Mouse (Mus musculus) heart, embryonic 16.5 days (tissue): ENCODE results near the gene Wdfy4. TPM values are rescaled to one million over a fixed set of nuclear protein-coding genes. Genes with fewer than 3 reads are reported as not detected.
A peak's percentile ranks its signal among the peaks of the same experiment; 100 is the strongest.

ENCODE experiments used
- ATAC-seq: fragments of 200-750 bp; cut with Nextera tagmentation; replicated peaks from 2 replicates; pipeline ENCODE4 v1.8.0; 2017; ENCODE audit warnings: moderate number of reproducible peaks; ENCODE audit not compliant: insufficient read depth, low FRiP score; ENCODE audit errors: extremely low read depth
- H3K27ac ChIP-seq: fragments of 300-500 bp; sonication (generic); 2 replicates; pipeline ENCODE4 v1.5.1; 2014; ENCODE audit warnings: mild to moderate bottlenecking, low read length, control low read depth, moderate library complexity
- H3K27me3 ChIP-seq: fragments of 300-500 bp; sonication (generic); 2 replicates; pipeline ENCODE4 v1.6.1; 2014; ENCODE audit warnings: low read length, mixed read lengths; ENCODE audit not compliant: control insufficient read depth, insufficient read depth
- H3K36me3 ChIP-seq: fragments of 300-500 bp; sonication (generic); 2 replicates; pipeline ENCODE4 v1.6.1; 2014; ENCODE audit not compliant: control insufficient read depth, insufficient read depth
- H3K4me1 ChIP-seq: fragments of 300-500 bp; sonication (generic); 2 replicates; pipeline ENCODE4 v1.6.1; 2014; ENCODE audit warnings: low read length, mixed read lengths; ENCODE audit not compliant: control insufficient read depth, insufficient read depth
- H3K4me2 ChIP-seq: fragments of 300-500 bp; sonication (generic); 2 replicates; pipeline ENCODE4 v1.6.1; 2014; ENCODE audit warnings: low read depth, mild to moderate bottlenecking, control low read depth, low read length
- H3K4me3 ChIP-seq: fragments of 300-500 bp; sonication (generic); 2 replicates; pipeline ENCODE4 v1.5.1; 2014; ENCODE audit warnings: mild to moderate bottlenecking, control low read depth, low read length
- H3K9ac ChIP-seq: fragments of 300-500 bp; sonication (generic); 2 replicates; pipeline ENCODE4 v1.6.1; 2014; ENCODE audit warnings: low read length, control low read depth
- H3K9me3 ChIP-seq: fragments of 300-500 bp; sonication (generic); replicated peaks from 2 replicates; pipeline ENCODE4 v1.6.1; 2016; ENCODE audit warnings: low read length; ENCODE audit not compliant: control insufficient read depth
- WGBS: fragments of 180-500 bp; shearing (Covaris S2); extraction: QIAGEN DNeasy Blood & Tissue Kit; methylation state at CpG from one replicate; pipeline ENCODE4 v1.1.7; 2014; 5-methylcytosine and 5-hydroxymethylcytosine counted together
- polyA plus RNA-seq: library from polyadenylated mRNA; unstranded; fragments of >200 nt; fragmentation: Nextera tagmentation; extraction: Ambion mirVana; gene quantifications from 2 replicates; pipeline ENCODE4 v1.2.1, GENCODE M21; 2015

Wdfy4 gene
- polyA plus RNA-seq, 1 experiment from 2014 or later: 1.2 TPM

GRCm38 (mm10) chr14:33045217-33045616, 140.1 kb downstream of the Wdfy4 start:
- Histone ChIP-seq H3K36me3 (no peaks in the 10 kb centered on the region), H3K9me3 (no peaks in the 10 kb centered on the region), H3K27me3 (no peaks in the 10 kb centered on the region), H3K4me1 (no peaks in the 10 kb centered on the region), H3K4me2 (no peak overlapping the region), H3K27ac (no peak overlapping the region), H3K4me3 (no peak overlapping the region), H3K9ac (no peak overlapping the region)
- ATAC-seq: no peak
- WGBS: 84% methylated on average over 3 of the region's 3 CpGs

GRCm38 (mm10) chr14:33036811-33037210, 148.5 kb downstream of the Wdfy4 start:
- WGBS: 33% methylated on average over 3 of the region's 3 CpGs
- no peak for ATAC-seq
- Histone ChIP-seq H3K4me1 (no peaks in the 10 kb centered on the region), H3K4me2 (no peak overlapping the region), H3K27me3 (no peaks in the 10 kb centered on the region), H3K27ac (no peak overlapping the region), H3K36me3 (no peaks in the 10 kb centered on the region), H3K9ac (no peak overlapping the region), H3K4me3 (no peak overlapping the region), H3K9me3 (no peaks in the 10 kb centered on the region)

GRCm38 (mm10) chr14:33035386-33035785, 149.9 kb downstream of the Wdfy4 start:
- no peaks in the 10 kb centered on the region for H3K27me3 ChIP-seq
- 74% methylated on average over 5 of the region's 5 CpGs for WGBS
- no peak overlapping the region for H3K4me2 ChIP-seq
- no peak overlapping the region for H3K4me3 ChIP-seq
- no peaks in the 10 kb centered on the region for H3K4me1 ChIP-seq
- H3K9me3 ChIP-seq: no peaks in the 10 kb centered on the region
- H3K9ac ChIP-seq: no peak overlapping the region
- H3K27ac ChIP-seq: no peak overlapping the region
- no peaks in the 10 kb centered on the region for H3K36me3 ChIP-seq
- no peak for ATAC-seq

GRCm38 (mm10) chr14:33033424-33033823, 151.9 kb downstream of the Wdfy4 start:
- no peak overlapping the region for H3K27ac ChIP-seq
- H3K36me3 ChIP-seq: no peaks in the 10 kb centered on the region
- no peaks in the 10 kb centered on the region for H3K4me1 ChIP-seq
- H3K9me3 ChIP-seq: no peaks in the 10 kb centered on the region
- H3K27me3 ChIP-seq: no peaks in the 10 kb centered on the region
- no peak overlapping the region for H3K4me2 ChIP-seq
- no peak for ATAC-seq
- H3K9ac ChIP-seq: no peak overlapping the region
- no peak overlapping the region for H3K4me3 ChIP-seq
- WGBS: 42% methylated on average over 6 of the region's 6 CpGs

GRCm38 (mm10) chr14:33030849-33031248, 154.5 kb downstream of the Wdfy4 start:
- H3K9me3 ChIP-seq: no peaks in the 10 kb centered on the region
- WGBS: 66% methylated on average over 3 of the region's 3 CpGs
- ATAC-seq: no peak
- no peaks in the 10 kb centered on the region for H3K27me3 ChIP-seq
- H3K4me1 ChIP-seq: no peaks in the 10 kb centered on the region
- no peak overlapping the region for H3K27ac ChIP-seq
- no peak overlapping the region for H3K4me3 ChIP-seq
- no peak overlapping the region for H3K4me2 ChIP-seq
- H3K36me3 ChIP-seq: no peaks in the 10 kb centered on the region
- no peak overlapping the region for H3K9ac ChIP-seq

- Histone ChIP-seq H3K36me3 (no peaks in the 10 kb centered on the region), H3K4me2 (no peak overlapping the region), H3K27me3 (no peaks in the 10 kb centered on the region), H3K27ac (no peak overlapping the region), H3K9ac (no peak overlapping the region), H3K4me3 (no peak overlapping the region), H3K4me1 (no peaks in the 10 kb centered on the region), H3K9me3 (no peaks in the 10 kb centered on the region)
- no peak for ATAC-seq
- WGBS: 71% methylated on average over 5 of the region's 5 CpGs
Measured at GRCm38 (mm10) chr14:33019606-33020005, 165.7 kb downstream of the Wdfy4 start.

- WGBS: 86% methylated on average over 3 of the region's 3 CpGs
- ATAC-seq: no peak
Measured at GRCm38 (mm10) chr14:33019050-33019449, 166.3 kb downstream of the Wdfy4 start.

GRCm38 (mm10) chr14:33007638-33008037, 177.7 kb downstream of the Wdfy4 start:
- H3K27ac ChIP-seq: peak overlapping the region; percentile 24; the same call in 1 of the 2 replicates
- no peaks in the 10 kb centered on the region for H3K27me3 ChIP-seq
- whole genome bisulfite sequencing: 19% methylated on average over 1 of the region's 1 CpGs
- H3K36me3 ChIP-seq: 0 out of 2 replicates have a peak, but pooled peaks cover 4% of the 10 kb centered on the region
- no peak overlapping the region for H3K9ac ChIP-seq
- peaks cover 11% of the 10 kb centered on the region; the same call in 1 of the 2 replicates for H3K4me1 ChIP-seq
- 0 out of 2 replicates have a peak, but pooled peaks cover 4% of the 10 kb centered on the region for H3K9me3 ChIP-seq
- peak; percentile 76 for ATAC-seq
- H3K4me2 ChIP-seq: no peak overlapping the region
- no peak overlapping the region for H3K4me3 ChIP-seq

More at GRCm38 (mm10) chr14:33019050-33019449, 166.3 kb downstream of the Wdfy4 start:
- no peaks in the 10 kb centered on the region for H3K4me1 ChIP-seq
- H3K27me3 ChIP-seq: no peaks in the 10 kb centered on the region
- no peak overlapping the region for H3K9ac ChIP-seq
- H3K4me3 ChIP-seq: no peak overlapping the region
- no peaks in the 10 kb centered on the region for H3K36me3 ChIP-seq
- H3K27ac ChIP-seq: no peak overlapping the region
- H3K4me2 ChIP-seq: no peak overlapping the region
- no peaks in the 10 kb centered on the region for H3K9me3 ChIP-seq

- 93% methylated on average over 1 of the region's 1 CpGs for WGBS
- peaks cover 11% of the 10 kb centered on the region; the same call in 1 of the 2 replicates for H3K4me1 ChIP-seq
- 0 out of 2 replicates have a peak, but pooled peaks cover 4% of the 10 kb centered on the region for H3K36me3 ChIP-seq
- no peak overlapping the region for H3K27ac ChIP-seq
- no peak for ATAC-seq
- H3K9ac ChIP-seq: no peak overlapping the region
- H3K27me3 ChIP-seq: no peaks in the 10 kb centered on the region
- H3K9me3 ChIP-seq: 0 out of 2 replicates have a peak, but pooled peaks cover 4% of the 10 kb centered on the region
- H3K4me2 ChIP-seq: no peak overlapping the region
- H3K4me3 ChIP-seq: no peak overlapping the region
Measured at GRCm38 (mm10) chr14:33005114-33005513, 180.2 kb downstream of the Wdfy4 start.
